Mouse (Mus musculus): ENCODE data around the gene Sept8. TPM values are rescaled to one million over a fixed set of nuclear protein-coding genes. Genes with fewer than 3 reads are reported as not detected.

Sept8 gene
- polyA plus RNA-seq, 1 experiment from 2014 or later: 18.8 TPM

GRCm38 (mm10) chr11:53530001-53530400 is 10.9 kb downstream of the Sept8 start:
- peaks cover 23% of the 10 kb centered on the region for H3K36me3 ChIP-seq
- H3K4me2 ChIP-seq: no peak overlapping the region
- H3K27ac ChIP-seq: peak overlapping the region; percentile 47; the same call in 1 of the 2 replicates
- no peak overlapping the region for H3K4me3 ChIP-seq
- no peak for ATAC-seq (replicated peaks; ENCODE audit: insufficient number of reproducible peaks, insufficient read depth, low FRiP score, low read depth)
- H3K9ac ChIP-seq: no peak overlapping the region
- WGBS: 76% methylated on average over 9 of the region's 9 CpGs
- H3K27me3 ChIP-seq: no peaks in the 10 kb centered on the region
- H3K4me1 ChIP-seq (replicated peaks): peaks cover 45% of the 10 kb centered on the region
- H3K9me3 ChIP-seq (replicated peaks): no peaks in the 10 kb centered on the region

GRCm38 (mm10) chr11:53531578-53532230 is 12.6 kb downstream of the Sept8 start:
- Histone ChIP-seq H3K4me2 (no peak overlapping the region), H3K36me3 (peaks cover 40% of the 10 kb centered on the region), H3K27me3 (no peaks in the 10 kb centered on the region), H3K4me1 (replicated peaks) (peaks cover 28% of the 10 kb centered on the region), H3K4me3 (no peak overlapping the region), H3K9me3 (replicated peaks) (no peaks in the 10 kb centered on the region), H3K9ac (no peak overlapping the region), H3K27ac (no peak overlapping the region)
- WGBS: 94% methylated on average over 10 of the region's 10 CpGs
- ATAC-seq (replicated peaks; ENCODE audit: insufficient number of reproducible peaks, insufficient read depth, low FRiP score, low read depth): no peak

GRCm38 (mm10) chr11:53532231-53532620 is 13.2 kb downstream of the Sept8 start:
- Histone ChIP-seq H3K4me3 (no peak overlapping the region), H3K9me3 (replicated peaks) (no peaks in the 10 kb centered on the region), H3K9ac (no peak overlapping the region), H3K27me3 (no peaks in the 10 kb centered on the region), H3K36me3 (peaks cover 45% of the 10 kb centered on the region), H3K4me2 (no peak overlapping the region), H3K27ac (no peak overlapping the region), H3K4me1 (replicated peaks) (peaks cover 28% of the 10 kb centered on the region)
- WGBS: 100% methylated on average over 1 of the region's 1 CpGs
- no peak for ATAC-seq (replicated peaks; ENCODE audit: insufficient number of reproducible peaks, insufficient read depth, low FRiP score, low read depth)

- H3K4me2 ChIP-seq: no peak overlapping the region
- no peaks in the 10 kb centered on the region for H3K9me3 ChIP-seq (replicated peaks)
- WGBS: 61% methylated on average over 15 of the region's 15 CpGs
- no peak overlapping the region for H3K9ac ChIP-seq
- H3K36me3 ChIP-seq: peaks cover 53% of the 10 kb centered on the region
- H3K27ac ChIP-seq: no peak overlapping the region
- no peak overlapping the region for H3K4me3 ChIP-seq
- H3K27me3 ChIP-seq: no peaks in the 10 kb centered on the region
- ATAC-seq (replicated peaks; ENCODE audit: insufficient number of reproducible peaks, insufficient read depth, low FRiP score, low read depth): no peak
- 0 out of 2 replicates have a peak, but pooled peaks cover 2% of the 10 kb centered on the region for H3K4me1 ChIP-seq (replicated peaks)
These were observed 20.0 kb downstream of the Sept8 start for GRCm38 (mm10) chr11:53539002-53539491.

GRCm38 (mm10) chr11:53540394-53540793 is 21.3 kb downstream of the Sept8 start:
- Histone ChIP-seq H3K9ac (no peak overlapping the region), H3K4me3 (no peak overlapping the region), H3K36me3 (peaks cover 39% of the 10 kb centered on the region), H3K27me3 (no peaks in the 10 kb centered on the region), H3K4me2 (no peak overlapping the region), H3K27ac (no peak overlapping the region), H3K4me1 (replicated peaks) (0 out of 2 replicates have a peak, but pooled peaks cover 2% of the 10 kb centered on the region), H3K9me3 (replicated peaks) (no peaks in the 10 kb centered on the region)
- 90% methylated on average over 3 of the region's 3 CpGs for WGBS
- 0 out of 2 replicates have a peak, but pooled peaks have one; percentile 1 for ATAC-seq (replicated peaks; ENCODE audit: insufficient number of reproducible peaks, insufficient read depth, low FRiP score, low read depth)

- Histone ChIP-seq H3K36me3 (peaks cover 32% of the 10 kb centered on the region), H3K4me2 (no peak overlapping the region)
- ATAC-seq (replicated peaks; ENCODE audit: insufficient number of reproducible peaks, insufficient read depth, low FRiP score, low read depth): no peak
These were observed 22.2 kb downstream of the Sept8 start for GRCm38 (mm10) chr11:53541222-53541621.

GRCm38 (mm10) chr11:53543021-53543420 is 24.0 kb downstream of the Sept8 start:
- no peaks in the 10 kb centered on the region for H3K27me3 ChIP-seq
- H3K27ac ChIP-seq: no peak overlapping the region
- ATAC-seq (replicated peaks; ENCODE audit: insufficient number of reproducible peaks, insufficient read depth, low FRiP score, low read depth): no peak
- WGBS: 49% methylated on average over 7 of the region's 7 CpGs
- H3K9ac ChIP-seq: no peak overlapping the region
- no peaks in the 10 kb centered on the region for H3K9me3 ChIP-seq (replicated peaks)
- peaks cover 9% of the 10 kb centered on the region for H3K4me1 ChIP-seq (replicated peaks)
- H3K4me2 ChIP-seq: no peak overlapping the region
- no peak overlapping the region for H3K4me3 ChIP-seq
- H3K36me3 ChIP-seq: peaks cover 16% of the 10 kb centered on the region; the same call in 1 of the 2 replicates

More at GRCm38 (mm10) chr11:53541222-53541621, 22.2 kb downstream of the Sept8 start:
- H3K27me3 ChIP-seq: no peaks in the 10 kb centered on the region
- H3K4me1 ChIP-seq (replicated peaks): 0 out of 2 replicates have a peak, but pooled peaks cover 2% of the 10 kb centered on the region
- H3K27ac ChIP-seq: no peak overlapping the region
- no peak overlapping the region for H3K9ac ChIP-seq
- 80% methylated on average over 11 of the region's 11 CpGs for WGBS
- H3K4me3 ChIP-seq: no peak overlapping the region
- H3K9me3 ChIP-seq (replicated peaks): no peaks in the 10 kb centered on the region

- peaks cover 2% of the 10 kb centered on the region; the same call in 1 of the 2 replicates for H3K36me3 ChIP-seq
- H3K27me3 ChIP-seq: no peaks in the 10 kb centered on the region
- no peaks in the 10 kb centered on the region for H3K9me3 ChIP-seq (replicated peaks)
- H3K27ac ChIP-seq: no peak overlapping the region
- no peak for ATAC-seq (replicated peaks; ENCODE audit: insufficient number of reproducible peaks, insufficient read depth, low FRiP score, low read depth)
- no peak overlapping the region for H3K4me2 ChIP-seq
- H3K4me1 ChIP-seq (replicated peaks): peaks cover 9% of the 10 kb centered on the region
- no peak overlapping the region for H3K4me3 ChIP-seq
- WGBS: 62% methylated on average over 6 of the region's 6 CpGs
- H3K9ac ChIP-seq: no peak overlapping the region
These were observed 27.2 kb downstream of the Sept8 start for GRCm38 (mm10) chr11:53546271-53546670.

- ATAC-seq (replicated peaks; ENCODE audit: insufficient number of reproducible peaks, insufficient read depth, low FRiP score, low read depth): no peak
- Histone ChIP-seq H3K27me3 (no peaks in the 10 kb centered on the region), H3K4me1 (replicated peaks) (peaks cover 9% of the 10 kb centered on the region), H3K27ac (no peak overlapping the region), H3K9me3 (replicated peaks) (no peaks in the 10 kb centered on the region), H3K9ac (no peak overlapping the region), H3K36me3 (no peaks in the 10 kb centered on the region), H3K4me3 (no peak overlapping the region), H3K4me2 (no peak overlapping the region)
- 51% methylated on average over 6 of the region's 6 CpGs for WGBS
These were observed 28.5 kb downstream of the Sept8 start for GRCm38 (mm10) chr11:53547566-53547965.

- ATAC-seq (replicated peaks; ENCODE audit: insufficient number of reproducible peaks, insufficient read depth, low FRiP score, low read depth): no peak
- Histone ChIP-seq H3K9me3 (replicated peaks) (no peaks in the 10 kb centered on the region), H3K9ac (no peak overlapping the region), H3K36me3 (no peaks in the 10 kb centered on the region), H3K27me3 (no peaks in the 10 kb centered on the region), H3K4me1 (replicated peaks) (peaks cover 7% of the 10 kb centered on the region), H3K27ac (no peak overlapping the region), H3K4me2 (no peak overlapping the region), H3K4me3 (no peak overlapping the region)
- 78% methylated on average over 19 of the region's 19 CpGs for WGBS
These were observed 29.1 kb downstream of the Sept8 start for GRCm38 (mm10) chr11:53548036-53548605.

GRCm38 (mm10) chr11:53550714-53551113 is 31.7 kb downstream of the Sept8 start:
- no peak for ATAC-seq (replicated peaks; ENCODE audit: insufficient number of reproducible peaks, insufficient read depth, low FRiP score, low read depth)
- Histone ChIP-seq H3K4me1 (replicated peaks) (peaks cover 7% of the 10 kb centered on the region), H3K4me3 (no peak overlapping the region), H3K27ac (no peak overlapping the region), H3K27me3 (no peaks in the 10 kb centered on the region), H3K36me3 (no peaks in the 10 kb centered on the region), H3K4me2 (no peak overlapping the region), H3K9ac (no peak overlapping the region), H3K9me3 (replicated peaks) (no peaks in the 10 kb centered on the region)
- WGBS: 56% methylated on average over 1 of the region's 1 CpGs

Measured in heart, embryonic 15.5 days (tissue).